ENCODE assay signal across 17 mouse cellular contexts in the genomic region with DNA sequence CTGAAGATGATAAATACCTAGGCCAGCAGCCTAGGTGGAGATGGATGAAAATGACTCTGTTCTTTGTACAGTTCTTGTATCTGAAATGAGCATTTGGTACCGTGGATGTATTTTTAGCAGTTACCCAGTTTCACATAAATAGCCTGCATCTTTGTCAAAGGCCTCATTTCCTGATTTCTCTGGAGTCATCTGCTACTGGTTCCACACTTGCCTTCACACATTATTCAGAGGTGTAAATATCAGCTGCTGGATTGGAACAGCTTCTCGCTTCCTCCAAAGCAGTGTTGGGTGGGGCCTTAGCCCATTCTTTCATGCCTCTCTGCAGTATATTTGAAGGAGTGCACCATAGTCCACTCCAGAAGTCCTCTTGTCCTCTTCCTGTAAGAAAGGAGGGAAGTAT.
A peak's percentile ranks its signal among the peaks of the same experiment; 100 is the strongest.
DNase-seq lines count a peak whose midpoint lies in the region.
"Had no signal": no experiment of that assay in that cellular context is flagged by ENCODE, and none has a peak within 500 bp of the region (broad histone marks: within the 10 kb centered on the region; RNA-seq: fewer than 3 reads in every experiment).

No protein-coding gene starts in this region.

- intact Hi-C loops in left cerebral cortex, postnatal 14 days (cut with DNase I): no loop called here

- peak; percentile 47 for DNase-seq in right cerebral cortex, adult 18-20 months
- DNase-seq in right cerebral cortex, postnatal 4 days: no peak
- DNase-seq in frontal cortex, postnatal 10 days (ENCODE audit: low spot score in 2 of 2): peak; percentile 7 to 9
- peak; percentile 20 to 63 for DNase-seq in left cerebral cortex, postnatal 14 days (ENCODE audit: low spot score in 2 of 2)
- DNase-seq in telencephalon, adult 2 months (ENCODE audit: low read depth, low spot score): peak; percentile 62
- DNase-seq in embryo, embryonic 10 days (ENCODE audit: low spot score): no peak
- no peak for DNase-seq in cerebellum, postnatal 25 days
- DNase-seq: adrenal gland, postnatal 10 days; cerebellum, adult 8-10 months; gastrocnemius, postnatal 10 days; heart, postnatal 4 days; kidney, adult 8-10 months; kidney, postnatal 10 days; lung, adult 18-20 months; lung, postnatal 10 days; thymus, adult 2 months; thymus, postnatal 4 days had no signal

Comparison
In these comparisons a context has a peak if more than half of its experiments do, and no peak if none do; other contexts are left out.
1. DNase-seq: peak in right cerebral cortex, adult 18-20 months (single experiment), frontal cortex, postnatal 10 days (2 of 2), left cerebral cortex, postnatal 14 days (2 of 2) and telencephalon, adult 2 months (single experiment); none in right cerebral cortex, postnatal 4 days (single experiment), embryo, embryonic 10 days (single experiment) and cerebellum, postnatal 25 days (0 of 2).